Mouse (Mus musculus): ENCODE results near the gene Chil3. TPM values are rescaled to one million over a fixed set of nuclear protein-coding genes. Genes with fewer than 3 reads are reported as not detected.

Chil3 gene
- polyA plus RNA-seq, 1 experiment from 2014 or later, result 0.08 TPM

GRCm38 (mm10) chr3:106154413-106154812 is 13.0 kb downstream of the Chil3 start:
- Histone ChIP-seq H3K27ac (no peak overlapping the region), H3K9me3 (replicated peaks) (peaks cover 8% of the 10 kb centered on the region), H3K9ac (no peak overlapping the region), H3K4me2 (no peak overlapping the region), H3K36me3 (no peaks in the 10 kb centered on the region), H3K27me3 (no peaks in the 10 kb centered on the region), H3K4me1 (replicated peaks) (no peaks in the 10 kb centered on the region), H3K4me3 (no peak overlapping the region)
- no peak for ATAC-seq (replicated peaks; ENCODE audit: insufficient number of reproducible peaks, insufficient read depth, low FRiP score, low read depth)
- 73% methylated on average over 2 of the region's 2 CpGs for WGBS

- Histone ChIP-seq H3K9me3 (replicated peaks) (peaks cover 11% of the 10 kb centered on the region), H3K27me3 (no peaks in the 10 kb centered on the region), H3K27ac (no peak overlapping the region), H3K36me3 (no peaks in the 10 kb centered on the region), H3K4me3 (no peak overlapping the region), H3K4me2 (no peak overlapping the region), H3K9ac (no peak overlapping the region), H3K4me1 (replicated peaks) (no peaks in the 10 kb centered on the region)
- no peak for ATAC-seq (replicated peaks; ENCODE audit: insufficient number of reproducible peaks, insufficient read depth, low FRiP score, low read depth)
- 81% methylated on average over 10 of the region's 10 CpGs for WGBS
Measured at GRCm38 (mm10) chr3:106144081-106144480, 23.3 kb downstream of the Chil3 start.

- Histone ChIP-seq H3K27me3 (no peaks in the 10 kb centered on the region), H3K9me3 (replicated peaks) (peaks cover 2% of the 10 kb centered on the region; the same call in 1 of the 2 replicates), H3K4me1 (replicated peaks) (no peaks in the 10 kb centered on the region), H3K4me3 (no peak overlapping the region), H3K4me2 (no peak overlapping the region), H3K9ac (no peak overlapping the region), H3K36me3 (no peaks in the 10 kb centered on the region), H3K27ac (no peak overlapping the region)
- ATAC-seq (replicated peaks; ENCODE audit: insufficient number of reproducible peaks, insufficient read depth, low FRiP score, low read depth), result no peak
- 60% methylated on average over 5 of the region's 5 CpGs for WGBS
Measured at GRCm38 (mm10) chr3:106131690-106132089, 35.7 kb downstream of the Chil3 start.

- Histone ChIP-seq H3K9ac (no peak overlapping the region), H3K27ac (no peak overlapping the region), H3K4me2 (no peak overlapping the region), H3K4me1 (replicated peaks) (no peaks in the 10 kb centered on the region), H3K36me3 (no peaks in the 10 kb centered on the region), H3K27me3 (no peaks in the 10 kb centered on the region), H3K9me3 (replicated peaks) (peaks cover 2% of the 10 kb centered on the region), H3K4me3 (no peak overlapping the region)
- WGBS, result 62% methylated on average over 4 of the region's 4 CpGs
- no peak for ATAC-seq (replicated peaks; ENCODE audit: insufficient number of reproducible peaks, insufficient read depth, low FRiP score, low read depth)
Measured at GRCm38 (mm10) chr3:106128807-106129493, 38.4 kb downstream of the Chil3 start.

GRCm38 (mm10) chr3:106126999-106127398 is 40.4 kb downstream of the Chil3 start:
- no peaks in the 10 kb centered on the region for H3K36me3 ChIP-seq
- no peak overlapping the region for H3K27ac ChIP-seq
- peaks cover 2% of the 10 kb centered on the region for H3K9me3 ChIP-seq (replicated peaks)
- H3K9ac ChIP-seq, result no peak overlapping the region
- no peaks in the 10 kb centered on the region for H3K27me3 ChIP-seq
- no peaks in the 10 kb centered on the region for H3K4me1 ChIP-seq (replicated peaks)
- no peak overlapping the region for H3K4me3 ChIP-seq
- no peak for ATAC-seq (replicated peaks; ENCODE audit: insufficient number of reproducible peaks, insufficient read depth, low FRiP score, low read depth)
- H3K4me2 ChIP-seq, result no peak overlapping the region

GRCm38 (mm10) chr3:106112929-106113328 is 54.4 kb downstream of the Chil3 start, which contains the start of gene Chia1:
TSS of gene Chia1 (plus strand) at chr3:106113229.
- no peaks in the 10 kb centered on the region for H3K4me1 ChIP-seq (replicated peaks)
- H3K4me2 ChIP-seq, result no peak within 1 kb of the TSS
- H3K4me3 ChIP-seq, result no peak within 1 kb of the TSS
- ATAC-seq (replicated peaks; ENCODE audit: insufficient number of reproducible peaks, insufficient read depth, low FRiP score, low read depth), result no peak
- H3K27me3 ChIP-seq, result no peaks in the 10 kb centered on the region
- no peaks in the 10 kb centered on the region for H3K9me3 ChIP-seq (replicated peaks)
- H3K9ac ChIP-seq, result no peak within 1 kb of the TSS
- 74% methylated on average over 3 of the region's 3 CpGs for WGBS
- no peaks in the 10 kb centered on the region for H3K36me3 ChIP-seq
- H3K27ac ChIP-seq, result no peak within 1 kb of the TSS

Other genes with a start within 250 kb of the Chil3 start
- gene I830077J02Rik, start 234.9 kb downstream of the Chil3 start, polyA plus RNA-seq (2015; fragmentation: Nextera tagmentation; extraction: Ambion mirVana), result 0.76 and 1.8 TPM in 2 replicates
- gene Wdr77, start 208.2 kb downstream of the Chil3 start, polyA plus RNA-seq (2015; fragmentation: Nextera tagmentation; extraction: Ambion mirVana), result 69.9 and 92.3 TPM in 2 replicates
- 760 and 907 TPM in 2 replicates for gene Atp5f1, start 207.5 kb downstream of the Chil3 start, polyA plus RNA-seq (2015; fragmentation: Nextera tagmentation; extraction: Ambion mirVana)
- 1.3 and 1.4 TPM in 2 replicates for gene Ovgp1, start 193.9 kb downstream of the Chil3 start, polyA plus RNA-seq (2015; fragmentation: Nextera tagmentation; extraction: Ambion mirVana)
- 0.42 and 1.3 TPM in 2 replicates for gene Pifo, start 152.9 kb downstream of the Chil3 start, polyA plus RNA-seq (2015; fragmentation: Nextera tagmentation; extraction: Ambion mirVana)
- gene Chil5, start 134.8 kb downstream of the Chil3 start, polyA plus RNA-seq (2015; fragmentation: Nextera tagmentation; extraction: Ambion mirVana), result 0.27 TPM in 1 of 2 replicates, not detected in the other
- gene Chia1, start 54.3 kb downstream of the Chil3 start, polyA plus RNA-seq (2015; fragmentation: Nextera tagmentation; extraction: Ambion mirVana), result 0.09 TPM in 1 of 2 replicates, not detected in the other
- gene Chil4, start 51.9 kb upstream of the Chil3 start, polyA plus RNA-seq (2015; fragmentation: Nextera tagmentation; extraction: Ambion mirVana), result 0.19 TPM in 1 of 2 replicates, not detected in the other
- gene Chil6, start 238.6 kb upstream of the Chil3 start, polyA plus RNA-seq (2015; fragmentation: Nextera tagmentation; extraction: Ambion mirVana), result not detected in 2 replicates

Measured in heart, embryonic 15.5 days (tissue).